Mouse (Mus musculus) midbrain, embryonic 12.5 days (tissue): ENCODE data around the gene Csmd2. TPM values are rescaled to one million over a fixed set of nuclear protein-coding genes. Genes with fewer than 3 reads are reported as not detected.

Experiments used
- ATAC-seq: fragments of 200-750 bp; cut with Nextera tagmentation; 2 replicates; pipeline ENCODE4 v1.8.0; 2017; ENCODE audit warnings: low read depth, moderate TSS enrichment, moderate library complexity; ENCODE audit not compliant: low FRiP score
- H3K27ac ChIP-seq: fragments of 300-500 bp; sonication (generic); replicated peaks from 2 replicates; pipeline ENCODE4 v1.5.1; 2016; ENCODE audit warnings: mild to moderate bottlenecking
- H3K27me3 ChIP-seq: fragments of 300-500 bp; sonication (generic); 2 replicates; pipeline ENCODE4 v1.6.1; 2016; ENCODE audit warnings: mild to moderate bottlenecking
- H3K36me3 ChIP-seq: fragments of 300-500 bp; sonication (generic); 2 replicates; pipeline ENCODE4 v1.6.1; 2016
- H3K4me1 ChIP-seq: fragments of 300-500 bp; sonication (generic); 2 replicates; pipeline ENCODE4 v1.6.1; 2016
- H3K4me2 ChIP-seq: fragments of 300-500 bp; sonication (generic); replicated peaks from 2 replicates; pipeline ENCODE4 v1.6.1; 2016; ENCODE audit warnings: mild to moderate bottlenecking, moderate library complexity
- H3K4me3 ChIP-seq: fragments of 300-500 bp; sonication (generic); 2 replicates; pipeline ENCODE4 v1.5.1; 2016; ENCODE audit warnings: mild to moderate bottlenecking
- H3K9ac ChIP-seq: fragments of 300-500 bp; sonication (generic); replicated peaks from 2 replicates; pipeline ENCODE4 v1.6.1; 2016; ENCODE audit warnings: mild to moderate bottlenecking, moderate library complexity
- H3K9me3 ChIP-seq: fragments of 300-500 bp; sonication (generic); 2 replicates; pipeline ENCODE4 v1.6.1; 2016; ENCODE audit warnings: mild to moderate bottlenecking
- WGBS: fragments of 180-500 bp; shearing (Covaris S2); methylation state at CpG from one replicate; pipeline ENCODE4 v1.1.7; 2016; 5-methylcytosine and 5-hydroxymethylcytosine counted together
- polyA plus RNA-seq: library from polyadenylated mRNA; unstranded; fragments of >200 nt; fragmentation: Nextera tagmentation; extraction: Ambion mirVana; gene quantifications from 2 replicates; pipeline ENCODE4 v1.2.1, GENCODE M21; 2016

Csmd2 gene
- polyA plus RNA-seq, 1 experiment from 2014 or later: 5.6 TPM

DNA sequence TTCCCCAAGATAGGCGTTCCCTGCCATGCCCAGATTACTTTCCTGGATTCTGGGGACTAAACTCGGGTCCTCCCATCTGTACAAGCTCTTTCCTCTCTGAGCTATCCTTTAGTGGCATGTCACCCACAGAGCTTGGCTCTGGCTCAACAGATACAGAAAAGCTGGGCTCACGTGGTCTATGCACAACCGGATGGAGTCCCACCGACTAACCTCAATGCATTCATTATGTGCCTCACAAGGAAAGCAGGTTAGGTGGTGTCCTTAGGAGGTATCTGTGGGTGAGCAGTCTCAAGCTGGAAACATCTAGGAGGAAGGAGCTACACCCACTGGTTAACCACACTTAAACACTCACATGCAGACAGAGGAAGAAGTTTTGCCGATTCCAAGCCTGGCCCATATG lies 140.9 kb downstream of the Csmd2 start:
- H3K27ac ChIP-seq: no peak overlapping the region

DNA sequence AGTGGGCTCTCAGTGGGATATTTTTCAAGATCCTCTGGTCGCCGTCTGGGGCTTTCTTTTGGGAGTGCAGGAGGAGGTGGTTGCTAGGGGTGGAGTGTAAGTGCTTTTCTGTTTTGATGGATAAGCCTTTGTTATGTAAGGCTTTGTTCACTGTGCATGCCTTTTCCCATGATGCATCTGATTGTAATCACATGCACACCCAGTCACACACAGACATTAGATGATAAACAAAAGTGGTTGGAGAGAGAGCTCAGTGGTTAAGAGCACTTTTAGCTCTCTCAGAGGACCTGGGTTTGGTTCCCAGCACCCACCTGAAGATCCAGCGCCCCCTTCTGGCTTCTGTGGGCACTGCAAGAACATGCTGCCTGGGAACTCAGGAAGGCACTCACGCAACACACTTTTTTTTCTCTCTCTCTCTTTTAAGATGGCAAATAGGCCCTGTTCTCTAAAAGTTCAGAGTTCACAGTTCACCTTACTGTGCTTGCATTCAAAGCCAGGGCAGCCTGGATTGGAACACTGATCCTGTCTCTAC lies 143.0 kb downstream of the Csmd2 start:
- WGBS: 60% methylated on average over 4 of the region's 4 CpGs

More for the DNA sequence above, 140.9 kb downstream of the Csmd2 start:
- no peaks in the 10 kb centered on the region for H3K36me3 ChIP-seq
- H3K4me3 ChIP-seq: no peak overlapping the region
- H3K9ac ChIP-seq: no peak overlapping the region
- 85% methylated on average over 6 of the region's 6 CpGs for WGBS
- H3K27me3 ChIP-seq: no peaks in the 10 kb centered on the region
- H3K9me3 ChIP-seq: no peaks in the 10 kb centered on the region
- H3K4me1 ChIP-seq: no peaks in the 10 kb centered on the region
- no peak for ATAC-seq
- no peak overlapping the region for H3K4me2 ChIP-seq

DNA sequence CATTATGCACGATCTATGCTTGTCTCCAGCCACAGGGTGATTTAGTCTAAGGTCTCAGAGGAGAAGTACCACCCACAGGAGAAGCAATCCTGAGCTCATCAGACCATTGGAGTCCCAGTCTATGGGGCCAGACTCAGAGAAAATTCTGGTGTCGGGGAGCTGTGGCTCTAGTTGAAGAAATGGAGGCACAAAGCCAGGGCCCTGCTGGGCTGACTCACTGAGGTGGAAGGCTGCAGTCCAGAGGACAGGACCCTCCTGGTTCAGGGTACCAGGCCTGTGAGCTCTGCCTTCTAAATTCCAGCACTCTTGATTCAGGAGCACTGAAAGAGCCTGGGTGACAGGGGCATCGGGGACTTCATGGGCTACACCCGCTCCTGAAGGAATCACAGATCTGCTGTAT lies 144.0 kb downstream of the Csmd2 start:
- no peak overlapping the region for H3K27ac ChIP-seq
- ATAC-seq: no peak
- WGBS: 92% methylated on average over 4 of the region's 4 CpGs

More for the DNA sequence above, 143.0 kb downstream of the Csmd2 start:
- no peak for ATAC-seq
- H3K27ac ChIP-seq: no peak overlapping the region
- H3K9me3 ChIP-seq: no peaks in the 10 kb centered on the region
- no peak overlapping the region for H3K9ac ChIP-seq
- H3K4me1 ChIP-seq: no peaks in the 10 kb centered on the region
- H3K4me3 ChIP-seq: no peak overlapping the region
- H3K36me3 ChIP-seq: no peaks in the 10 kb centered on the region
- no peaks in the 10 kb centered on the region for H3K27me3 ChIP-seq
- no peak overlapping the region for H3K4me2 ChIP-seq

GRCm38 (mm10) chr4:128132876-128133646 lies 145.4 kb downstream of the Csmd2 start:
- Histone ChIP-seq H3K27ac (no peak overlapping the region), H3K36me3 (no peaks in the 10 kb centered on the region), H3K9me3 (no peaks in the 10 kb centered on the region), H3K27me3 (no peaks in the 10 kb centered on the region), H3K4me3 (no peak overlapping the region), H3K9ac (no peak overlapping the region), H3K4me1 (no peaks in the 10 kb centered on the region), H3K4me2 (no peak overlapping the region)
- no peak for ATAC-seq
- WGBS: 71% methylated on average over 11 of the region's 11 CpGs

More for the DNA sequence above, 144.0 kb downstream of the Csmd2 start:
- H3K9ac ChIP-seq: no peak overlapping the region
- H3K4me2 ChIP-seq: no peak overlapping the region
- no peaks in the 10 kb centered on the region for H3K9me3 ChIP-seq
- H3K4me1 ChIP-seq: no peaks in the 10 kb centered on the region
- H3K4me3 ChIP-seq: no peak overlapping the region
- H3K27me3 ChIP-seq: no peaks in the 10 kb centered on the region
- H3K36me3 ChIP-seq: no peaks in the 10 kb centered on the region

GRCm38 (mm10) chr4:128134348-128134994 lies 146.8 kb downstream of the Csmd2 start:
- 70% methylated on average over 11 of the region's 11 CpGs for WGBS

DNA sequence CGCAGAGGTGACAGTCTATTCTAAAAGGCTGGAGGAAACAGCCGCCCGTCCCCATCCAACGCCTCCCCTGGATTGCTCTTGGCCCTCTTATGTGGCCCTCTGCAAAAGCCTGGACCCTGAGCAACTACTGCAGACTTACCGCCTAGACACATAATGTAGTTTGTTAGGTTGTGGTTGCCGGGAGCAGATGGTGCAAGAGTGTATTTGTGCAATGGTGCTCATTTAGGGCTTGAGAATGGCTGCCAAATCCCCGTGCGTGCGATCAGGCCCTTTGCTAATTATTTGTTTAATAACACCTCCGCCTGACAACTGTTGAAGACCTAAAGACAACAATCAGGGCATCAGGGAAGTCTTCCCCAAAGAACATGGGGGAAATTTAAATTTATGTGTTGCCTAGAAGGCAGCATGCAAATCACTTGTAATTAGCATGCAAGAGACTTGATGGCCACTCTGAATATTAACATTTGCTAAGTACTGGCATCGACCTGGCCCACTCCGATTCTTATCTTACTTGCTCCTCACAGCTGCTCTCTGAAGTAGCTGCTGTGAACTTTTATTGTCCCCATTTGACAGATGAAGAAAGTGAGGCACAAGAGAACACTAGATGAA lies 147.5 kb downstream of the Csmd2 start:
- Histone ChIP-seq H3K27ac (no peak overlapping the region), H3K9me3 (no peaks in the 10 kb centered on the region), H3K9ac (no peak overlapping the region), H3K4me1 (no peaks in the 10 kb centered on the region), H3K4me3 (no peak overlapping the region), H3K27me3 (no peaks in the 10 kb centered on the region), H3K36me3 (no peaks in the 10 kb centered on the region), H3K4me2 (no peak overlapping the region)
- no peak for ATAC-seq
- WGBS: 82% methylated on average over 12 of the region's 12 CpGs

More at GRCm38 (mm10) chr4:128134348-128134994, 146.8 kb downstream of the Csmd2 start:
- no peak for ATAC-seq
- Histone ChIP-seq H3K4me1 (no peaks in the 10 kb centered on the region), H3K27me3 (no peaks in the 10 kb centered on the region), H3K27ac (no peak overlapping the region), H3K4me2 (no peak overlapping the region), H3K36me3 (no peaks in the 10 kb centered on the region), H3K9ac (no peak overlapping the region), H3K9me3 (no peaks in the 10 kb centered on the region), H3K4me3 (no peak overlapping the region)

DNA sequence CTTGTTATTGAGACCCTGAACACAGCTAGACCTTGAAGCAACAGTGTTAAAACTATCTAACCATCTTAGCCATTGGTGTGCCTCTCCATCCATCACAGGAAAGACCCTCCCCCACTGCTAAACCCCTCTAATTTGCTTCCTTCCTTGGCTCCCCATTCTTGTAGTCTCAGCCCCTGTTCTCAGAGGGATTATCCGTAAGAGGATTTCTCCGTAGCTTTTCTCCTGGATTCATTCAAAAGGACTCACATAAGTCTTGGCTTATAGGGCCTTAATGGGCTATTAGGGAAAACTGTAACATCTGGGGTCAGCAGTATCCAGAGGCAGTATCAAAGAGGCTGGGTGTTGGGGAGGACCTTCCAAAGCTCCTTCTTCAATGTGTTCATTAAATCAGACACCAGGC lies 152.3 kb downstream of the Csmd2 start:
- Histone ChIP-seq H3K4me3 (no peak overlapping the region), H3K36me3 (no peaks in the 10 kb centered on the region), H3K4me2 (no peak overlapping the region), H3K9me3 (0 out of 2 replicates have a peak, but pooled peaks cover 4% of the 10 kb centered on the region), H3K9ac (no peak overlapping the region), H3K4me1 (peaks cover 7% of the 10 kb centered on the region; the same call in 1 of the 2 replicates), H3K27ac (no peak overlapping the region), H3K27me3 (no peaks in the 10 kb centered on the region)
- ATAC-seq: no peak
- WGBS: 21% methylated on average over 2 of the region's 2 CpGs

GRCm38 (mm10) chr4:128141161-128142101 lies 153.8 kb downstream of the Csmd2 start:
- H3K27me3 ChIP-seq: no peaks in the 10 kb centered on the region
- H3K4me3 ChIP-seq: no peak overlapping the region
- 54% methylated on average over 10 of the region's 10 CpGs for WGBS
- no peak overlapping the region for H3K9ac ChIP-seq
- 0 out of 2 replicates have a peak, but pooled peaks cover 4% of the 10 kb centered on the region for H3K9me3 ChIP-seq
- H3K36me3 ChIP-seq: no peaks in the 10 kb centered on the region
- 0 out of 2 replicates have a peak overlapping the region, but pooled peaks have one; percentile 6 for H3K27ac ChIP-seq
- H3K4me1 ChIP-seq: peaks cover 7% of the 10 kb centered on the region; the same call in 1 of the 2 replicates
- no peak overlapping the region for H3K4me2 ChIP-seq
- no peak for ATAC-seq

DNA sequence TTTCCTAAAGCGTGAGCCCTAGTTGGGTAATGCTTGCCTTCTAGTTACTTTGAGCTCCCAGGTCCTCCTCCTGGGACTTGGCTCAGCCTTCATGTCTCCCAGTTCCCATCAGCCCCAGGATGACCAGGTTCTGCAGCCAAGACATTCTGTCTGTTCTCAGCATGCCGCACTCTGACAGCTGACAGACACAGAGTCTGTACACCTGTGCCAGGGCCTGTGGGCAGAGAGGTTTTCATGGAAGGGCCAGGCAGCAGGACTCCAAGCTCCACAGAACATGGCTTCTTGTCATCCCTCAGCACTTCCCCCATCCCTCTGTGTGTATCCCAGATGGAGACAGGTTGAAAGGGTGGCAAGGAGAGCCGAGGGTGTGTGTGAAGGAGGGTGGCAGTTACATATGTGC lies 154.6 kb downstream of the Csmd2 start:
- no peak overlapping the region for H3K9ac ChIP-seq
- no peak overlapping the region for H3K4me2 ChIP-seq
- no peak overlapping the region for H3K27ac ChIP-seq
- H3K27me3 ChIP-seq: no peaks in the 10 kb centered on the region
- H3K4me1 ChIP-seq: peaks cover 7% of the 10 kb centered on the region; the same call in 1 of the 2 replicates
- H3K9me3 ChIP-seq: 0 out of 2 replicates have a peak, but pooled peaks cover 4% of the 10 kb centered on the region
- no peaks in the 10 kb centered on the region for H3K36me3 ChIP-seq
- H3K4me3 ChIP-seq: no peak overlapping the region
- 85% methylated on average over 3 of the region's 3 CpGs for WGBS
- ATAC-seq: no peak

DNA sequence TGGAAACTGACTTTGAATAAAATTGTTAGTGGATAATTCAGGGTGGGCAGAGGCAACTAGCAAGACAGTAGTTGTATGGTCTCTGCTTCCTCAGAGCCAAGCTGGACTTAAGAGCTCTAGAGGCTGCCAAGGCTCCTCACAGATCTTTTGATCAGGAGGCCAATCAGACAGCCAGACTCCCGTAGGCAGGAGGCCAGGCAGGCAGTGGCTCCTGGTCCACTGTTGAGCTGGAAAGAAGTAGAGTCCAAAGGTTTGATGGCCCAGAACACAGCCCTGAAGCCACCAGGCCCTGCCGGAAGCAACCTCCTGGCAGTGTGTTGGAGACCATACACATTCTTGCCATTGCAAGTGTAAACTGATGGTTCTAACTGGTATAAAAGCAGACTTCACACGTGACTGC lies 155.5 kb downstream of the Csmd2 start:
- ATAC-seq: no peak
- Histone ChIP-seq H3K4me3 (no peak overlapping the region), H3K9me3 (0 out of 2 replicates have a peak, but pooled peaks cover 4% of the 10 kb centered on the region), H3K9ac (no peak overlapping the region), H3K4me1 (peaks cover 7% of the 10 kb centered on the region; the same call in 1 of the 2 replicates), H3K36me3 (no peaks in the 10 kb centered on the region), H3K4me2 (no peak overlapping the region), H3K27me3 (no peaks in the 10 kb centered on the region), H3K27ac (no peak overlapping the region)
- WGBS: 87% methylated on average over 3 of the region's 3 CpGs

GRCm38 (mm10) chr4:128149524-128149923 lies 161.9 kb downstream of the Csmd2 start:
- Histone ChIP-seq H3K4me1 (no peaks in the 10 kb centered on the region; the same call in 1 of the 2 replicates), H3K9ac (no peak overlapping the region), H3K4me2 (no peak overlapping the region), H3K4me3 (no peak overlapping the region), H3K36me3 (no peaks in the 10 kb centered on the region), H3K27me3 (no peaks in the 10 kb centered on the region), H3K27ac (no peak overlapping the region), H3K9me3 (no peaks in the 10 kb centered on the region)
- WGBS: 96% methylated on average over 4 of the region's 4 CpGs
- no peak for ATAC-seq
